Mouse (Mus musculus): Measurements from ENCODE around the gene 2810408A11Rik. TPM values are rescaled to one million over a fixed set of nuclear protein-coding genes. Genes with fewer than 3 reads are reported as not detected.

The 2810408A11Rik gene
- total RNA-seq (2023): 1.2 to 3.5 TPM (median 2.0 TPM) in 4 replicates

DNA sequence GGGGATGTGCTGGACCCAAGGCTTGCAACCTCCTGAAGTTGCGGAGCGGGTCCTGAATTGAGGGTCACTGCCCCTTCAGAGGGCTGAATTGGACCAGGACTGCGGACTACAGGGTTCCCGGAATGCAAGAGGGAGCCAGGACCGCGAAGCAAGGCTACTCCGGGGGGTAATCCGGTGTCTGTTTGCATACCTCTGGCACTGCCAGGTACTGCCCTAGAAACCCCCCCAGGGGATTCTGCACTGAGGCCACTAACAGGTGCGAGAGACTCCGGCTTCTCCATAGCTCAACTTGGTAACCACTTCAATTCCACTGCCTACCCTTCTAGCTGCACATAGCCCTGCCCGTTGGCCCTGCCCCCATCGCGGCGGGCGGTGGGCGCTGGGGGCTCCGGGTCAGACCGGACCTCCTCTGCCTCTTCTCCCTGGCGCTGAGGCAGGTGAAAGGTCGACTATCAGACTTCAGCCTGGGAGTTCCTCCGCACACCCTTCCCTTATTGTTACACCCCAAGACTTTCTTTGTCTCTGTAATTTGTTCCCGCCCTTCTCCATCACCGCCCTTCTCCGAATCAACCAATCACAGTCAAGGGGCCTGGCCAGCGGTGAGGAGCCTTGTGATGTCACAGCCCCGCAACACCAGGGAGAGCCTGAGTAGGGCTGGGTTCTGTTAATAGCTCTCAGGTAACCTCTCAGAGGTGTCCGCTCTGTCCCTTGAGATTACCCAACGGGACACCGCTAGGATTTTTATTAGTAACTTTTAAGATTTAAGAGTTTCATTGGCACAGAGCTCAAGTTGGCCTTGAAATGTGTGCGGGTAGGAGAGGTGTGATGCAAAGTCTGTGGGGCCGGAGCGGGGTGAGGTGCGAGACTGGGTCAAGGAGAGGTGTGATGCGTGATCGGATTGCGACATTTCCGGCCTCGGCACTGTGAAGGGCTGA, at the start of gene 2810408A11Rik, which contains the start of gene Neurl4:
Gene 2810408A11Rik (minus strand): TSS at position 517 of the 935 bp plus-strand sequence.
Gene Neurl4 (plus strand): TSS at position 602 of the 935 bp plus-strand sequence.

DNA sequence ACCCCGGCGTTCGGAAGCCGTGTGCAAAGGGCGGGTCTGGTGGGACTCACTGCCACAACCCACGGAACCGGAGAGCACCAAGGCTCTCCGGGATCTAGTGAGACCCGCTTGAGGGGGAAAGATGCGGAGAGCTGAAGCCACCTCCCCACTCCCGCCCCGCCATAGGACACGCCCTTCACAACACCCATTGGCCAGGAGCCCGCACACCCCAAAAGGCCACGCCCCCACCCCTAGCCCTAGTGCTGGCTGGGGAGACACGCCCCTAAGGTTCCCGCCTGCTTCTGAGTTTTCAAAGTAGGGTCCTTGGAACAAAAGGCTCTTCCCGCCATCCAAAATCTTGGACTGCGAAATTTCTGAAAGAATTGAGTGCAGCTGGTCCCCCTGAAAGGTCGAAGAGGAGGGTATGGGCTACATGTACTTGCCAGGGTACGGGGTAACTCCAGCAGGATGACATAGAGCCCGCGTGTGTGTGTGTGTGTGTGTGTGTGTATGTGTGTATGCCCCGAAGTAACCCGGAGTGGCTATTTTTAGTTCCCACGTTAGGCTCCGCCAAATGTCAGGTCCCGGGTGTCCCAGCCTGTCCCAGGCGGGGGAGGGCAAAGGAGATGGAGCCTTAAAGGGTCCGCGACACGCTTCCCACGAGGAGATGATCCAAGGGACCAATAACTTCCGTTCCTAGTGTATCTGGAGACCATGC, 47.4 kb upstream of the 2810408A11Rik start, which contains the start of gene Slc2a4:
Gene Slc2a4 (minus strand): TSS at position 123 of the 697 bp plus-strand sequence.

DNA sequence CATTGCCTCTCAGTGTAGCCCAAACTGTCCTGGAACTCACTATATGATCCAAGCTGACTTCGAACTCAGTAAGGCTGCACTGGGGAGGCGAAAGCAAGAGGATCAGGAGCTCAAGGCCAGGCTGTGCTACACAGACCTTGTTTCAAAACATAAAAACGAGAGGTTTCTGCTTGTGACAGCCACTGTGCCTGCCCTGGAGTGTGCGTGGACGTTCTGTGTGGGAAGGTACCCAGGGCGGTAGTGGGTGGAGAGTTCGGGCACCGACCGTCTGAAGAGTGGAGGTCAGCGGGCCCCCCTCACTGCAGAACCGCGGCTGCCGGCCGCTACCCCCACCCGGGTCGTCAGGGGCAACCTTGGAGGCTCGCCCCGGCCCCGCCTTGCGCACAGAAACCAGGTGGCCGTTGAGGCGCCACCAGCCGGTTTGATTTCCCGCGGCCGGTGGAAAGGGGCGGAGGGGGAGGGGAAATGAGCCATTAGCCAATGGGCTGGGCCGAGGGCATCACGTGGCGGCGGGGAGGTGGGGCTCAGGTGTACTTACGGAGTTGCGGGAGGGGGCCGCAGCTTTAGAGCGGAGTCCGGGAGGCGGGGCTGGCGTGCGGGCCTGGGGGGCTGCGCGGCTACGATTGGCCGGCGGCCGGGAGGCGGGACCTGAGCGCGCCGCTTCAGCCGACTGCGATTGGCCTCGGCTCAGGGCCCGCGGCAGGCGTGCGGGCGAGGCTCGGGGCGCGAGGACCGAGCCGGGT, 34.5 kb upstream of the 2810408A11Rik start, which contains the start of gene Ybx2:
Gene Ybx2 (plus strand): TSS at position 660 of the 743 bp plus-strand sequence.

DNA sequence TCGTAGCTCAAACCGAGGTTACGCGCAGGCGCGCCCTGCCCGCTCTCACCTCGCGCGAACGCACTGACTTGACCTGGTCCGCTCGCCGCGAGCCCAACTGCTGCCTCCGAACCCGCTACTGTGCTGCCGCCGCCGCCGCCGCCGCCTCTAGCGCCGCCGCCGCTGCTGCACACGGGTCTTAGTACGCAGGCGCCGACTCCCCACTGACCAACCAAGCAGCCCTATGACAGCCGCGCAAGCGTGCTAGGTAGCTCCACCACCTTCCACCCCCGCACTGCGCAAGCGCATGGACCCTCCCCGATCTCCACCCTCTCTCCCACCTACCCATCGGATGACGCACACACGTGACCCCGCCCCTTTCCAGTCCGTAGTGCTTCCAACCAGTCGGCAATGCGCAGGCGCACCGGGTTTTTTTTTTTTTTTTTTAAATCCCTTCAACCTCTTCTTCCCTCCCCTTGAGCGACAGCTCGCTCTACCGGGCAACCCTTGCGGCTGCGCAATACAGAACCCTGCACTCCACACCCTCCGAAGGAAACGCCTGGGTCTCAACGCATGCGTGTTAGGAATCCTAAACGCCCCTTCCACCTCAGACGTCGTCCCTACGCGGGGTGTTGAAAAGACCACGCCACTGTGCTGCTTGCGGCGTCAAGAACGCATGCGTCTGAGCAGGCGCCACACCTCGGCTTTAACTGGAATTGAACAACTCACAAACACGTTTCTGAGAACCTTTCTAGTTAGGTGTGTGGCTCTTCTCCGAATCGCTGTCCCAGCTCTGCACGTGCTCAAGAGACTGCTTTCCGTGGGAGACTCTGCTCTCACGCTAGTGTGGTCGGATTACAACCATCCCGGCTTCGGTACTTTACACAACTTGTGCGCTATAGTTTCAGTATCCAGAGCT, 20.6 kb upstream of the 2810408A11Rik start, which contains the start of gene Eif5a:
Gene Eif5a (minus strand): TSS at position 845 of the 898 bp plus-strand sequence.

DNA sequence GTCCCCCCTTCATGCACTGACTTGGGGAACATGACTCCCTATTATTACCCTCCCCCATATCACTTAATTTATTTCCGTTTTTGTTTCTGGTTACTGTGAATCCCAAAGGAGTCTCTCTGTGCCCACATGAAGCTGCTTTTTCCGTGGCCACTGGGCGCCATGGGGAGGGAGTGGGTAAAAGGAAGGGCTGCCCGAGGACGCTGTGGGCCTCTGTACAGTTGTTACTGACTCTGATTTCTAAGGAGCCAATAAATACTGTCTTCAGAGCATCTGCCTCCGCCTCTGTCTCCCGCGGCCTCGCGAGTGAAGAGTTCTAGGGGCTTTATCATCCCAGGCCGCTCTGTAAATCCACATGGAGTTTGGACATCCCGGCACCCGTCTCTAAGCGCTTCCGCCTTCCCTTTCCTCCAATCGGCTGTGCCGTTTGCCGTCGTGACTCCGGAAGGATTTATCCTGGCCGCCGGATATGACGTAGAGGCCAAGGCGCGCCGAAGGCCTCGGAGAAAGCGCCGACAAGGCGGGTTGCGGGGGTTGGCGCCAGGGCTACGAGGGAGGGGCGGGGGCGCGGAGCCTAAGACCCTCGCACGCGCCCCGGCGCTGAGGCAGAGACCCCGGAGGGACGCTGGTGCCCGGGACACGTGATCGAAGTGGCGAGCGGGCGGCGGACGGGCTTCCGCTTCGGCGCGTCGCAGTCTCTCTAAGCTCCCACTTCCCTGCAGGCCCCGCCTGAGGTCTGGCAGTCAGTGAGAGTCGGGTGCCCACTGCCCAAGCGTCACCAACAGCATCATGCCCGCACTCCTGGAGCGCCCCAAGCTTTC, 13.0 kb upstream of the 2810408A11Rik start, which contains the start of gene Gps2:
Gene Gps2 (plus strand): TSS at position 335 of the 818 bp plus-strand sequence.

DNA sequence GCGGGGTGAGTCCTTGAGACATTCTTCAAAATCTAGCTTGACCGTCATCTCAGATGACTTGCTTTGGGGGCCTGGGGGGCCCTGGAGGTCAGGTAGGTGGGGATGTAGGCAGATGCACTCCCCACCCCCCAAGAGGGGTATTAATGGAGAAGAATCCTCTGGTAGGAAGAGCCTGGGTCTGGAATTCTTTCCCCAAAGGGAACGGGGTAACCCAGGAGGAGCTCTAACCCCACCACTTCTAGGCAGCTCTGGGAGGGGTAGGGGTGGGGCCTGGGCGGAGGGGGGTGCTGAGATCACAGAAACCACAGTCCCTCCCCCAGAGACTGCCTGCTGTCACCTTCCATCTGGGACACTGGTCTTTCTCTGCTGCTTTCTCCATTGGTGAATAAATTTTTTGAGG, 5.5 kb downstream of the 2810408A11Rik start, which contains the start of gene Acap1:
Gene Acap1 (minus strand): TSS at position 249 of the 400 bp plus-strand sequence.

DNA sequence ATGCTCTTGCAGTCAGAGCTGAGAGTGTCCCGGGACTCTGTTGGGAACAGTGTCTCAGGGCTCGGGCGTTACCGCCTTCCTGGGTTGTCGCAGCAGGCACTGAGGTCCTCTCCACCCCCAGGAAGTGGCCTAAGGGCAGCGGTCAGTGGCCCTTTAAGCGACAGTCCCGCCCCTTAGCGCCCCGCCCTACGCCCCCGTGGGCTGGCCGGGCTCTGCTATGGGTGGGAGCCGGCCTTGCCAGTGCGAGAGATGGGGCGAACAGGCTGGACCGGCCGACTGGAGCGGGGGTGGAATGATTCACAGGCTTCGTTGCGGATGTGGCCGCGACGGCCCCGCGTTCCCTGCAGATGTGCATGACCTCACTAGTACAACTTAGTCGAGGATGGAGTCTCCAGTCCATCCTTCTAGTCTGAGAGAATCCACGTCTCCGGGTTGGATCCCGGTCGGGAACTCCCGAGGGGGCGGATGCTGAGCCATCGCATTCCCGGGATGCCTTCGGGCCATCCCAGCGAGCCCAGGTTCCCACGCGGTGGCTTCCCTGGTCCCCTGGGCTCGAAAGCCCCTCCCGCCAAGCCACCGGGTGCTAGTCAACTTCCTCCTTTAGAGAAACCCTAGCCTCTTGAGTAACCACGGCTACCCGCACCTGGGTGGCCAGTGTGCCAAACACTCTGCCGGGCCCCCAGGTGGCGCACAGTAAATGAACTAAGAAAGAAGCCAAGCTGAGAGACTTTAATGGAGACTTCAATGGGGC, 19.8 kb downstream of the 2810408A11Rik start, which contains the start of gene Kctd11:
Gene Kctd11 (minus strand): TSS at position 554 of the 751 bp plus-strand sequence.

DNA sequence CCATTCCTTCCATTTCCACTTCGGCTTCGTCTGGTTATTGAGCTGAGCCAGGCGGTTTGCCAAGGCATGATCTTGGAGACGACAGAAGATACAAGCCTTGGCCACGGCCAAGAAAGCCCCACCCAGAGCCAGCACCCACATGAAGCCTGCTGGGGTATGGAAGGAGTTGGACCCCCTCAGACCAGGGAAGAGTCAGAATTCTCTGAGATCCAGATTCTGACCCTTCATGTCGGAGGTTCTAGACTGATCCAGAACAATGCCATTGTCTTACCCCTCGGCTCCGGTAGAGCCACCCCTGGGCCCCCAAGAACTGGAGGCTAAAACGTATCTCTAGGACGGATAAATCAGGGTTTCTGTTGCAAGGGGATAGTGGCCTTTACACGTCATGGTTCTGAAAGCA, 22.9 kb downstream of the 2810408A11Rik start, which contains the start of gene Tmem95:
Gene Tmem95 (minus strand): TSS at position 141 of the 400 bp plus-strand sequence.

DNA sequence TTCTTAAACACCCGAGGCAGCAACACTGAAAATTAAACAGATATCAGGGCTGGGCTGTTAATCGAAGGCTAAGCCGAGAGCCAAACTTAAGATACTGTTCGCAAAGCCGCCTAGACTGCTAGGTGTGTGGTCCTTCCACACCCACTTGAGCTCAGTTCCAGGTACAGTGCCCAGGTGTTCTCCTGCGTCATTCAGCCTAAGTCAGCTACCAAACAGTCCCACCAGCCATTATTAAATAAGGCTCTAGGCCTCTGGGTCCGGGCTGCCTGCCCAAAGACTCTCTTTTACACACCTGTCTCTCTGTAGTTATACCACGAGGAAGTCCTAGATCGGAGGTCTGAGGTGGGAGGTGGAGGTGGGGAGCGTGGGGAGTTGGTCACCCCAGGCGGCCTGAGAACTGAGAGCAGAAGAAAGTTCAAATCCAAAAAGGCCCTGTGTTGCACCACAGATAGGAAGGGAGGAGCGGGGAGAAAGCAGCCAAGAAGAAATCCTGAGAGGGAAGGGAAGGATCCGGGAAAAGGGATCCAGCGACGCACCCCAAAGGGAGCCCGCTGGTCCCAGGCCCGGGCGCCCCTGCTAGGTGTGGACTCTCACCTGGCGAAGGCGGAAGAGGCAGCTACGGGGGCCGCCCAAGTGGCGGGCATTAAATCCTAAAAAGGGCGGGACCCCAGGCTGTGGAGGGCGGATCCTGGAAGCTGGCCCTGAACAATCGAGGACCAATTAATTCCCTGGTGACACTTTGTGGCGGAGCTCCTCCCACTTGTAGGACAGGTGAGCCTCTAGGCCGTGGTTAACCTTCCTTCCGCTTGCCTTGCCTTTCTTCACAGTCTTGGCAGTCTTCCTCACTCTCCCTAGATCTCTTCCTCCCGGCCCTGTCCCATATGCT, 42.4 kb downstream of the 2810408A11Rik start, which contains the start of gene Tnk1:
Gene Tnk1 (minus strand): TSS at position 618 of the 886 bp plus-strand sequence.

Other genes with a start within 250 kb of the 2810408A11Rik start
- gene Sox15, start 245.7 kb downstream of the 2810408A11Rik start, total RNA-seq (2023): 0.95 TPM in 1 of 4 replicates, not detected in the others
- 58.5 to 68.1 TPM (median 64.8 TPM) in 4 replicates for gene Mpdu1, start 238.3 kb downstream of the 2810408A11Rik start, total RNA-seq (2023)
- gene Cd68, start 234.8 kb downstream of the 2810408A11Rik start, total RNA-seq (2023): 13.5 to 15.1 TPM (median 14.6 TPM) in 4 replicates
- gene Eif4a1, start 228.6 kb downstream of the 2810408A11Rik start, total RNA-seq (2023): 683 to 716 TPM (median 701 TPM) in 4 replicates
- gene Senp3, start 218.9 kb downstream of the 2810408A11Rik start, total RNA-seq (2023): 112 to 142 TPM (median 125 TPM) in 4 replicates
- not detected in 4 replicates for gene Tnfsf13, start 215.2 kb downstream of the 2810408A11Rik start, total RNA-seq (2023)
- gene Tnfsf12, start 205.1 kb downstream of the 2810408A11Rik start, total RNA-seq (2023): 0.40 TPM in 1 of 4 replicates, not detected in the others
- 0.56 TPM in 1 of 4 replicates, not detected in the others for gene Tnfsfm13, start 204.9 kb downstream of the 2810408A11Rik start, total RNA-seq (2023)
- gene Polr2a, start 142.3 kb downstream of the 2810408A11Rik start, total RNA-seq (2023): 227 to 251 TPM (median 238 TPM) in 4 replicates
- gene Slc35g3, start 139.0 kb downstream of the 2810408A11Rik start, total RNA-seq (2023): not detected in 4 replicates
- gene Zbtb4, start 135.1 kb downstream of the 2810408A11Rik start, total RNA-seq (2023): 62.1 to 72.6 TPM (median 65.4 TPM) in 4 replicates
- 7.8 to 14.5 TPM (median 12.0 TPM) in 4 replicates for gene Chrnb1, start 105.0 kb downstream of the 2810408A11Rik start, total RNA-seq (2023)
- gene Fgf11, start 99.1 kb downstream of the 2810408A11Rik start, total RNA-seq (2023): 0.21 to 0.22 TPM in 2 of 4 replicates, not detected in the others
- 0.30 TPM in 1 of 4 replicates, not detected in the others for gene Tmem102, start 95.4 kb downstream of the 2810408A11Rik start, total RNA-seq (2023)
- gene Gm39566, start 85.7 kb downstream of the 2810408A11Rik start, total RNA-seq (2023): not detected in 4 replicates
- gene Spem2, start 82.5 kb downstream of the 2810408A11Rik start, total RNA-seq (2023): not detected in 4 replicates
- gene Spem1, start 78.8 kb downstream of the 2810408A11Rik start, total RNA-seq (2023): not detected in 4 replicates
- gene Nlgn2, start 63.2 kb downstream of the 2810408A11Rik start, total RNA-seq (2023): 0.27 to 1.5 TPM (median 0.32 TPM) in 4 replicates
- gene Tmem256, start 62.5 kb downstream of the 2810408A11Rik start, total RNA-seq (2023): 29.5 to 37.7 TPM (median 32.6 TPM) in 4 replicates
- 9.9 to 12.6 TPM (median 11.5 TPM) in 4 replicates for gene Plscr3, start 54.6 kb downstream of the 2810408A11Rik start, total RNA-seq (2023)
- not detected in 4 replicates for gene Tnk1, start 42.3 kb downstream of the 2810408A11Rik start, total RNA-seq (2023)
- not detected in 4 replicates for gene Tmem95, start 23.0 kb downstream of the 2810408A11Rik start, total RNA-seq (2023)
- gene Kctd11, start 19.6 kb downstream of the 2810408A11Rik start, total RNA-seq (2023): 1.3 to 2.6 TPM (median 2.3 TPM) in 4 replicates
- 473 to 501 TPM (median 485 TPM) in 4 replicates for gene Acap1, start 5.4 kb downstream of the 2810408A11Rik start, total RNA-seq (2023)
- 51.5 to 76.4 TPM (median 73.4 TPM) in 4 replicates for gene Neurl4, start 85 bp upstream of the 2810408A11Rik start, total RNA-seq (2023)
- 144 to 150 TPM (median 147 TPM) in 4 replicates for gene Gps2, start 12.9 kb upstream of the 2810408A11Rik start, total RNA-seq (2023)
- 337 to 380 TPM (median 350 TPM) in 4 replicates for gene Eif5a, start 21.0 kb upstream of the 2810408A11Rik start, total RNA-seq (2023)
- not detected in 4 replicates for gene Ybx2, start 34.8 kb upstream of the 2810408A11Rik start, total RNA-seq (2023)
- not detected in 4 replicates for gene Slc2a4, start 47.2 kb upstream of the 2810408A11Rik start, total RNA-seq (2023)
- not detected in 4 replicates for gene Cldn7, start 63.8 kb upstream of the 2810408A11Rik start, total RNA-seq (2023)
- 87.5 to 123 TPM (median 99.1 TPM) in 4 replicates for gene Ctdnep1, start 80.2 kb upstream of the 2810408A11Rik start, total RNA-seq (2023)
- 49.4 to 55.9 TPM (median 52.5 TPM) in 4 replicates for gene Elp5, start 81.5 kb upstream of the 2810408A11Rik start, total RNA-seq (2023)
- 285 to 331 TPM (median 318 TPM) in 4 replicates for gene Gabarap, start 90.2 kb upstream of the 2810408A11Rik start, total RNA-seq (2023)
- gene Phf23, start 94.8 kb upstream of the 2810408A11Rik start, total RNA-seq (2023): 48.3 to 52.7 TPM (median 51.4 TPM) in 4 replicates
- gene Dvl2, start 99.6 kb upstream of the 2810408A11Rik start, total RNA-seq (2023): 51.2 to 61.3 TPM (median 58.7 TPM) in 4 replicates
- 44.6 to 55.5 TPM (median 48.8 TPM) in 4 replicates for gene Acadvl, start 114.4 kb upstream of the 2810408A11Rik start, total RNA-seq (2023)
- gene Dlg4, start 116.0 kb upstream of the 2810408A11Rik start, total RNA-seq (2023): 3.9 to 7.2 TPM (median 4.3 TPM) in 4 replicates
- not detected in 4 replicates for gene Asgr1, start 153.1 kb upstream of the 2810408A11Rik start, total RNA-seq (2023)
- gene Asgr2, start 191.7 kb upstream of the 2810408A11Rik start, total RNA-seq (2023): not detected in 4 replicates
- not detected in 4 replicates for gene Mgl2, start 229.3 kb upstream of the 2810408A11Rik start, total RNA-seq (2023)

All from B cell, adult 62 days (primary cell).